Mouse (Mus musculus) lung, embryonic 14.5 days (tissue): Measurements from ENCODE around the gene Rbm33. TPM values are rescaled to one million over a fixed set of nuclear protein-coding genes. Genes with fewer than 3 reads are reported as not detected.
A peak's percentile ranks its signal among the peaks of the same experiment; 100 is the strongest.

Source experiments
- ATAC-seq: fragments of 200-750 bp; cut with Nextera tagmentation; 2 replicates; pipeline ENCODE4 v1.8.0; 2017; ENCODE audit warnings: mild to moderate bottlenecking, moderate TSS enrichment, moderate library complexity; ENCODE audit not compliant: insufficient read depth
- DNase-seq: peaks from one replicate; pipeline ENCODE4 v3.0.0-alpha.2; 2015
- H3K27ac ChIP-seq: fragments of 300-500 bp; sonication (generic); 2 replicates; pipeline ENCODE4 v1.5.1; 2014; ENCODE audit warnings: low read depth, mild to moderate bottlenecking, moderate library complexity
- H3K27me3 ChIP-seq: fragments of 300-500 bp; sonication (generic); 2 replicates; pipeline ENCODE4 v1.6.1; 2014; ENCODE audit warnings: low read length, control low read depth; ENCODE audit not compliant: insufficient read depth
- H3K36me3 ChIP-seq: fragments of 300-500 bp; sonication (generic); 2 replicates; pipeline ENCODE4 v1.6.1; 2014; ENCODE audit warnings: control low read depth; ENCODE audit not compliant: insufficient read depth
- H3K4me1 ChIP-seq: fragments of 300-500 bp; sonication (generic); 2 replicates; pipeline ENCODE4 v1.6.1; 2014; ENCODE audit warnings: antibody characterized with exemption, control low read depth; ENCODE audit not compliant: insufficient read depth
- H3K4me2 ChIP-seq: fragments of 300-500 bp; sonication (generic); 2 replicates; pipeline ENCODE4 v1.6.1; 2014; ENCODE audit warnings: mild to moderate bottlenecking
- H3K4me3 ChIP-seq: fragments of 300-500 bp; sonication (generic); 2 replicates; pipeline ENCODE4 v1.5.1; 2014; ENCODE audit warnings: low read depth, low read length
- H3K9ac ChIP-seq: fragments of 300-500 bp; sonication (generic); 2 replicates; pipeline ENCODE4 v1.6.1; 2014
- H3K9me3 ChIP-seq: fragments of 300-500 bp; sonication (generic); 2 replicates; pipeline ENCODE4 v1.6.1; 2016; ENCODE audit warnings: low read depth, low read length, control low read depth
- CTCF ChIP-seq: IDR thresholded peaks from 2 replicates; pipeline ENCODE4 v1.5.1; 2016; ENCODE audit warnings: antibody characterized with exemption, low read depth
- WGBS: fragments of 180-500 bp; shearing (Covaris S2); extraction: QIAGEN DNeasy Blood & Tissue Kit; methylation state at CpG from one replicate; pipeline ENCODE4 v1.1.7; 2014; 5-methylcytosine and 5-hydroxymethylcytosine counted together
- polyA plus RNA-seq: library from polyadenylated mRNA; unstranded; fragments of >200 nt; fragmentation: Nextera tagmentation; extraction: Ambion mirVana; gene quantifications from 2 replicates; pipeline ENCODE4 v1.2.1, GENCODE M21; 2014

Gene Rbm33
- polyA plus RNA-seq, 1 experiment from 2014 or later, result 17.9 TPM

- Histone ChIP-seq H3K27me3 (no peaks in the 10 kb centered on the region), H3K9me3 (no peaks in the 10 kb centered on the region), H3K9ac (no peak overlapping the region), H3K4me1 (peaks cover 11% of the 10 kb centered on the region), H3K27ac (no peak overlapping the region), H3K4me2 (no peak overlapping the region), H3K4me3 (no peak overlapping the region), H3K36me3 (peaks cover 7% of the 10 kb centered on the region; the same call in 1 of the 2 replicates)
- DNase-seq (no peak), ATAC-seq (no peak)
- 80% methylated on average over 3 of the region's 3 CpGs for WGBS
- no peak for TF ChIP-seq CTCF
These were observed 5.3 kb downstream of the Rbm33 start for GRCm38 (mm10) chr5:28322189-28322588.

- Histone ChIP-seq H3K4me2 (no peak overlapping the region), H3K4me3 (no peak overlapping the region), H3K4me1 (peaks cover 7% of the 10 kb centered on the region; the same call in 1 of the 2 replicates), H3K27ac (no peak overlapping the region), H3K9me3 (no peaks in the 10 kb centered on the region), H3K27me3 (no peaks in the 10 kb centered on the region), H3K36me3 (peaks cover 7% of the 10 kb centered on the region; the same call in 1 of the 2 replicates), H3K9ac (no peak overlapping the region)
- ATAC-seq, result no peak
- DNase-seq, result no peak
- no peak for TF ChIP-seq CTCF
- WGBS, result 76% methylated on average over 2 of the region's 2 CpGs
These were observed 6.9 kb downstream of the Rbm33 start for GRCm38 (mm10) chr5:28323822-28324221.

GRCm38 (mm10) chr5:28324457-28324856 is 7.5 kb downstream of the Rbm33 start:
- H3K4me1 ChIP-seq, result 0 out of 2 replicates have a peak, but pooled peaks cover 2% of the 10 kb centered on the region
- WGBS, result 54% methylated on average over 1 of the region's 1 CpGs
- H3K9ac ChIP-seq, result no peak overlapping the region
- H3K4me3 ChIP-seq, result no peak overlapping the region
- H3K27me3 ChIP-seq, result no peaks in the 10 kb centered on the region
- H3K27ac ChIP-seq, result no peak overlapping the region
- H3K36me3 ChIP-seq, result peaks cover 3% of the 10 kb centered on the region; the same call in 1 of the 2 replicates
- H3K9me3 ChIP-seq, result no peaks in the 10 kb centered on the region
- DNase-seq (no peak), ATAC-seq (no peak)
- no peak for TF ChIP-seq CTCF
- H3K4me2 ChIP-seq, result no peak overlapping the region

- H3K4me3 ChIP-seq, result no peak overlapping the region
- H3K27me3 ChIP-seq, result no peaks in the 10 kb centered on the region
- no peak overlapping the region for H3K4me2 ChIP-seq
- DNase-seq (peak; percentile 11), ATAC-seq (no peak)
- no peak overlapping the region for H3K27ac ChIP-seq
- 69% methylated on average over 7 of the region's 7 CpGs for WGBS
- no peaks in the 10 kb centered on the region for H3K9me3 ChIP-seq
- no peaks in the 10 kb centered on the region for H3K4me1 ChIP-seq
- peak; percentile 56 for TF ChIP-seq CTCF
- H3K36me3 ChIP-seq, result peaks cover 36% of the 10 kb centered on the region
- H3K9ac ChIP-seq, result no peak overlapping the region
These were observed 12.3 kb downstream of the Rbm33 start for GRCm38 (mm10) chr5:28329024-28329806.

GRCm38 (mm10) chr5:28333731-28334130 is 16.8 kb downstream of the Rbm33 start:
- no peak for TF ChIP-seq CTCF
- ATAC-seq (no peak), DNase-seq (no peak)
- Histone ChIP-seq H3K4me2 (no peak overlapping the region), H3K36me3 (peaks cover 70% of the 10 kb centered on the region), H3K9me3 (no peaks in the 10 kb centered on the region), H3K4me1 (no peaks in the 10 kb centered on the region), H3K27ac (no peak overlapping the region), H3K27me3 (no peaks in the 10 kb centered on the region), H3K9ac (no peak overlapping the region), H3K4me3 (no peak overlapping the region)
- 85% methylated on average over 2 of the region's 2 CpGs for WGBS

GRCm38 (mm10) chr5:28351857-28352513 is 35.1 kb downstream of the Rbm33 start:
- H3K36me3 ChIP-seq, result peaks cover 52% of the 10 kb centered on the region
- no peaks in the 10 kb centered on the region for H3K27me3 ChIP-seq
- H3K4me3 ChIP-seq, result no peak overlapping the region
- no peak for TF ChIP-seq CTCF
- H3K4me1 ChIP-seq, result no peaks in the 10 kb centered on the region
- no peak for ATAC-seq
- no peaks in the 10 kb centered on the region; the same call in 1 of the 2 replicates for H3K9me3 ChIP-seq
- DNase-seq, result no peak
- H3K27ac ChIP-seq, result no peak overlapping the region
- H3K4me2 ChIP-seq, result no peak overlapping the region
- H3K9ac ChIP-seq, result no peak overlapping the region

GRCm38 (mm10) chr5:28355614-28356013 is 38.7 kb downstream of the Rbm33 start:
- no peak overlapping the region for H3K4me2 ChIP-seq
- H3K9ac ChIP-seq, result no peak overlapping the region
- H3K4me1 ChIP-seq, result no peaks in the 10 kb centered on the region
- H3K9me3 ChIP-seq, result no peaks in the 10 kb centered on the region
- H3K4me3 ChIP-seq, result no peak overlapping the region
- DNase-seq, result no peak
- H3K27ac ChIP-seq, result no peak overlapping the region
- no peak for ATAC-seq
- peaks cover 65% of the 10 kb centered on the region for H3K36me3 ChIP-seq
- TF ChIP-seq CTCF, result no peak
- no peaks in the 10 kb centered on the region for H3K27me3 ChIP-seq
